Mouse (Mus musculus) lung, embryonic 15.5 days (tissue): ENCODE data around the gene Adamts7. TPM values are rescaled to one million over a fixed set of nuclear protein-coding genes. Genes with fewer than 3 reads are reported as not detected.
A peak's percentile ranks its signal among the peaks of the same experiment; 100 is the strongest.

Source experiments
- ATAC-seq: fragments of 200-750 bp; cut with Nextera tagmentation; 2 replicates; pipeline ENCODE4 v1.8.0; 2017; ENCODE audit warnings: moderate number of reproducible peaks, borderline replicate concordance; ENCODE audit not compliant: low FRiP score, low TSS enrichment; ENCODE audit errors: extremely low read depth
- H3K27ac ChIP-seq: fragments of 300-500 bp; sonication (generic); 2 replicates; pipeline ENCODE4 v1.5.1; 2015; ENCODE audit warnings: moderate library complexity, mild to moderate bottlenecking, inconsistent platforms
- H3K27me3 ChIP-seq: fragments of 300-500 bp; sonication (generic); 2 replicates; pipeline ENCODE4 v1.6.1; 2015; ENCODE audit warnings: inconsistent platforms
- H3K36me3 ChIP-seq: fragments of 300-500 bp; sonication (generic); 2 replicates; pipeline ENCODE4 v1.6.1; 2015; ENCODE audit warnings: inconsistent platforms
- H3K4me1 ChIP-seq: fragments of 300-500 bp; sonication (generic); 2 replicates; pipeline ENCODE4 v1.6.1; 2015; ENCODE audit warnings: inconsistent platforms
- H3K4me2 ChIP-seq: fragments of 300-500 bp; sonication (generic); 2 replicates; pipeline ENCODE4 v1.6.1; 2015; ENCODE audit warnings: inconsistent platforms, mild to moderate bottlenecking, moderate library complexity
- H3K4me3 ChIP-seq: fragments of 300-500 bp; sonication (generic); 2 replicates; pipeline ENCODE4 v1.5.1; 2015; ENCODE audit warnings: mild to moderate bottlenecking, inconsistent platforms
- H3K9ac ChIP-seq: fragments of 300-500 bp; sonication (generic); 2 replicates; pipeline ENCODE4 v1.6.1; 2015; ENCODE audit warnings: inconsistent platforms
- H3K9me3 ChIP-seq: fragments of 300-500 bp; sonication (generic); 2 replicates; pipeline ENCODE4 v1.6.1; 2016; ENCODE audit warnings: inconsistent platforms
- WGBS: fragments of 180-500 bp; shearing (Covaris S2); methylation state at CpG from one replicate; pipeline ENCODE4 v1.1.7; 2015; 5-methylcytosine and 5-hydroxymethylcytosine counted together
- polyA plus RNA-seq: library from polyadenylated mRNA; unstranded; fragments of >200 nt; fragmentation: Nextera tagmentation; extraction: Ambion mirVana; gene quantifications from 2 replicates; pipeline ENCODE4 v1.2.1, GENCODE M21; 2015

The Adamts7 gene
- polyA plus RNA-seq, 1 experiment from 2014 or later: 20.9 TPM

DNA sequence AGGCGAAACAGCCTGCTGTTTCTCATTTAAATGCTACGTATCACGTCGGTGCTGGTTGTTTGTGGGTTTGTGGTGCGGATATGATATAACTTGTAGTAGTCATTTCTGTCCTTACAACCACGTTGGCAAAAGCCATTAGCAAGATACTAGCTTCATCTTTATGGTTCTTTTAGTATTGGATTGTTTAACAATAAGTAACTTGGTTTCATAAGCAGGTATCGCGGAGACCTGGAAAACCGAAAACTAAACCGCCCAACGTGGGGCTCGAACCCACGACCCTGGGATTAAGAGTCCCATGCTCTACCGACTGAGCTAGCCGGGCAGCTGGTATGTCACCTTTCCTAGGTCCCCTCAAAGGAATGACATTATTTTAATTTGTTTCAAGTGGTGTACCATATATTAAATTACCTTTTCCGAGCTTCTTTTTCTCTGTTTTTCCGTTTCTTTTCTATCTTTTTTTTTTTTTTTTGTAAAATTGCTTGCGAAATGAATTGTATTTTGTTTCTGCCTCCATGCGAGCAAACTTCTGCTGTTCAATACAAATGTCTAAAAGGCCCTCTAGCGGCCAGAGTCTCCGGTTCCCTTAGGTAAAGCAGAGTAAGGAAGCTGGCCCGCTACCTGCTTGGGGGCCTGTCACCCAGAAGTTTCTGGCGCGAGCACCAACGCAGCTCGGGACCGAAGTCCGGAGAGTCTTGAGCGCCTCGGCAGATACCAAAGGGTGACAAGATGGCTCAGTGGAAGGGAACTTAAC lies 36.4 kb upstream of the Adamts7 start:
- WGBS: 3% methylated on average over 30 of the region's 30 CpGs
- no peak overlapping the region for H3K9ac ChIP-seq

GRCm38 (mm10) chr9:90127146-90127545 lies 35.7 kb upstream of the Adamts7 start:
- H3K9me3 ChIP-seq: no peaks in the 10 kb centered on the region
- H3K9ac ChIP-seq: no peak overlapping the region
- no peak for ATAC-seq
- peaks cover 11% of the 10 kb centered on the region; the same call in 1 of the 2 replicates for H3K4me1 ChIP-seq
- H3K4me2 ChIP-seq: peak overlapping the region; percentile 45; the same call in 1 of the 2 replicates
- H3K27ac ChIP-seq: no peak overlapping the region
- 61% methylated on average over 6 of the region's 6 CpGs for WGBS
- H3K27me3 ChIP-seq: no peaks in the 10 kb centered on the region
- no peak overlapping the region for H3K4me3 ChIP-seq
- H3K36me3 ChIP-seq: no peaks in the 10 kb centered on the region

More for the DNA sequence above, 36.4 kb upstream of the Adamts7 start:
- Histone ChIP-seq H3K4me3 (peak overlapping the region; percentile 19), H3K4me1 (peaks cover 11% of the 10 kb centered on the region; the same call in 1 of the 2 replicates), H3K4me2 (peak overlapping the region; percentile 45), H3K27me3 (no peaks in the 10 kb centered on the region), H3K27ac (no peak overlapping the region), H3K9me3 (no peaks in the 10 kb centered on the region), H3K36me3 (no peaks in the 10 kb centered on the region)
- peak; percentile 44; the same call in 1 of the 2 replicates for ATAC-seq

GRCm38 (mm10) chr9:90128636-90129201 lies 34.1 kb upstream of the Adamts7 start:
- Histone ChIP-seq H3K27ac (no peak overlapping the region), H3K4me2 (no peak overlapping the region), H3K4me1 (peaks cover 16% of the 10 kb centered on the region), H3K9ac (no peak overlapping the region), H3K9me3 (no peaks in the 10 kb centered on the region), H3K4me3 (no peak overlapping the region), H3K27me3 (no peaks in the 10 kb centered on the region), H3K36me3 (no peaks in the 10 kb centered on the region)
- 51% methylated on average over 6 of the region's 6 CpGs for WGBS
- no peak for ATAC-seq

GRCm38 (mm10) chr9:90133562-90134355 lies 29.1 kb upstream of the Adamts7 start:
- peak; percentile 28; the same call in 1 of the 2 replicates for ATAC-seq
- Histone ChIP-seq H3K9ac (no peak overlapping the region), H3K27me3 (no peaks in the 10 kb centered on the region), H3K4me3 (no peak overlapping the region), H3K9me3 (no peaks in the 10 kb centered on the region), H3K4me2 (no peak overlapping the region), H3K4me1 (peaks cover 12% of the 10 kb centered on the region), H3K36me3 (no peaks in the 10 kb centered on the region), H3K27ac (peak overlapping the region; percentile 46)
- WGBS: 25% methylated on average over 7 of the region's 7 CpGs

- H3K9ac ChIP-seq: no peak overlapping the region
- 77% methylated on average over 8 of the region's 8 CpGs for WGBS
- ATAC-seq: no peak
Observed at GRCm38 (mm10) chr9:90135466-90135865, 27.4 kb upstream of the Adamts7 start.

GRCm38 (mm10) chr9:90135963-90136677 lies 26.7 kb upstream of the Adamts7 start:
- no peak overlapping the region for H3K27ac ChIP-seq
- ATAC-seq: peak; percentile 53
- H3K4me2 ChIP-seq: no peak overlapping the region
- H3K4me1 ChIP-seq: peaks cover 12% of the 10 kb centered on the region
- no peaks in the 10 kb centered on the region for H3K36me3 ChIP-seq
- no peaks in the 10 kb centered on the region for H3K9me3 ChIP-seq
- H3K4me3 ChIP-seq: no peak overlapping the region
- H3K27me3 ChIP-seq: no peaks in the 10 kb centered on the region
- 58% methylated on average over 9 of the region's 9 CpGs for WGBS
- H3K9ac ChIP-seq: no peak overlapping the region

More at GRCm38 (mm10) chr9:90135466-90135865, 27.4 kb upstream of the Adamts7 start:
- peaks cover 12% of the 10 kb centered on the region for H3K4me1 ChIP-seq
- H3K27me3 ChIP-seq: no peaks in the 10 kb centered on the region
- H3K9me3 ChIP-seq: no peaks in the 10 kb centered on the region
- H3K27ac ChIP-seq: no peak overlapping the region
- H3K36me3 ChIP-seq: no peaks in the 10 kb centered on the region
- no peak overlapping the region for H3K4me2 ChIP-seq
- H3K4me3 ChIP-seq: no peak overlapping the region

DNA sequence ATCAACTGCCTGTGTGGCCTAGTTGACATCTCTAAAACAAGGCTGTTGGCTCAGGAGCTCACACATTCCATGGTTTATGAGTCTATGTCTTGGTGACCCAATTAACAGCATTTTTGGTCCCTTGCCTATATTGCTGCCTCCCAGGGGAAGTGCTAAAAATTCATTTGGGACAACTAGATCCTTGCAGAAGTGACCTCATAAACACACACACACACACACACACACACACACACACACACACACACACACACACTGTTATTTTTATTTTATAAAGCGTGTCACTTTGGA lies 26.2 kb upstream of the Adamts7 start:
- no peak overlapping the region for H3K4me3 ChIP-seq
- peaks cover 12% of the 10 kb centered on the region for H3K4me1 ChIP-seq
- no peaks in the 10 kb centered on the region for H3K36me3 ChIP-seq
- H3K4me2 ChIP-seq: no peak overlapping the region
- no peaks in the 10 kb centered on the region for H3K9me3 ChIP-seq
- H3K27ac ChIP-seq: no peak overlapping the region
- no peak for ATAC-seq
- 87% methylated on average over 1 of the region's 1 CpGs for WGBS
- no peak overlapping the region for H3K9ac ChIP-seq
- H3K27me3 ChIP-seq: no peaks in the 10 kb centered on the region

DNA sequence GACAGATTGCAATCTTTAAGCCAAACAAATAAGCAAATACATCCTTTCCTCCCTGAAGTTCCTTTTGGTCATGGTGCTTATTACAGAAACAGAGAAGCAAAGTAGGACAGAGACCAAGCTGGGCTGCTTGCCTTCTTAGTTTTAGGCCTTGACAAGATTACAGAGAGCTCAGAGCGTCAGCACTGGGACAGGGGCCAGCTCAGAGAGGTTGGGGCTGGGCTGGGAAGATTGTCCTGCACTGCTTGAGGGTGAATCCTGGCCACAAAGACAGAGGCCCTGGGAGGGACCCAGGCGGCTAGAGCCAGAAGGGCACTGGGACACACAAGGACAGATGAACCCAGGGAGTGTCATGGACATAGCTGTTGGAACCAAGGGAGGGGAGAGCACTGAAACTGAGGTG lies 17.1 kb upstream of the Adamts7 start:
- Histone ChIP-seq H3K4me2 (no peak overlapping the region), H3K9me3 (no peaks in the 10 kb centered on the region), H3K27ac (no peak overlapping the region), H3K4me3 (no peak overlapping the region), H3K27me3 (no peaks in the 10 kb centered on the region), H3K9ac (no peak overlapping the region), H3K36me3 (no peaks in the 10 kb centered on the region), H3K4me1 (no peaks in the 10 kb centered on the region)
- ATAC-seq: peak; percentile 50; the same call in 1 of the 2 replicates
- 32% methylated on average over 2 of the region's 2 CpGs for WGBS

GRCm38 (mm10) chr9:90146869-90147268 lies 16.0 kb upstream of the Adamts7 start:
- no peak for ATAC-seq
- 46% methylated on average over 5 of the region's 5 CpGs for WGBS
- Histone ChIP-seq H3K9ac (no peak overlapping the region), H3K4me3 (no peak overlapping the region), H3K27me3 (no peaks in the 10 kb centered on the region), H3K9me3 (no peaks in the 10 kb centered on the region), H3K36me3 (no peaks in the 10 kb centered on the region), H3K27ac (no peak overlapping the region), H3K4me1 (no peaks in the 10 kb centered on the region), H3K4me2 (no peak overlapping the region)

DNA sequence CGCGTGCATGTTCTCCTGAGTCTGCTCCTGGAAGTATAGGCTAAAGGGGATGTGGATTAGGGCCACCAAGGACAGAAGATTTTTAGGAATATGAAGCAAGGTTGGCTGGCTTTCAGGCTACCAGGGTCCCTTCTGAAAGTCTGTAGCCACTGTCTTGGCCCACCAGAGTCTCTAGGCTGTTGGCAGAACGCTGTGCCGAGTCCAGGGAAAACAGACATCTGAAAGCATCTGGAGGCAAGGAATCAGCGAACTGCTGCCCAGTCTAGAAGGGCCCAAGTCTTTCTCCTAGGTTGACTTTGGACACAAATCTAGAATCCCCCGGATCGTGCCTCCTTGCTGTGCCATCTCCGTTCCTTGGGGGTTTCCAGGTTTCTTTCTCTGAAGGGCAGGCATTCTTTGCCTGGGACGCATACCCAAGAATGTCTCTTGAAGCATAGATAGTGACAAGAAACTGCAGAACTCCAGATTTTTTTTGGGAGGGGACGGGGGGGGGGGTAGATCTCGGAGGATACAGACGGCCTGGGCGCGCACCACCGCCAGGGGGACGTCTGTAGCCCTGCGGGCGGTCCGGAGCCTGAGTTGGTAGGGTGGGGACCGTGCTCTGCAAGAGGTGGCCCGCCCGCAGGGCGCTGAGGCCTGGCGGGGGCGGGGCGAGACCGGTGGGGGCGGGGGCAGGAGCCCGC lies 485 bp upstream of the Adamts7 start:
- H3K9me3 ChIP-seq: no peaks in the 10 kb centered on the region
- peak overlapping the region; percentile 71 for H3K9ac ChIP-seq
- peak overlapping the region; percentile 83 for H3K27ac ChIP-seq
- 8% methylated on average over 25 of the region's 29 CpGs for WGBS
- peak overlapping the region; percentile 85 for H3K4me2 ChIP-seq
- H3K27me3 ChIP-seq: no peaks in the 10 kb centered on the region
- H3K4me3 ChIP-seq: peak overlapping the region; percentile 64
- H3K36me3 ChIP-seq: no peaks in the 10 kb centered on the region
- H3K4me1 ChIP-seq: peaks cover 26% of the 10 kb centered on the region
- ATAC-seq: peak; percentile 90

DNA sequence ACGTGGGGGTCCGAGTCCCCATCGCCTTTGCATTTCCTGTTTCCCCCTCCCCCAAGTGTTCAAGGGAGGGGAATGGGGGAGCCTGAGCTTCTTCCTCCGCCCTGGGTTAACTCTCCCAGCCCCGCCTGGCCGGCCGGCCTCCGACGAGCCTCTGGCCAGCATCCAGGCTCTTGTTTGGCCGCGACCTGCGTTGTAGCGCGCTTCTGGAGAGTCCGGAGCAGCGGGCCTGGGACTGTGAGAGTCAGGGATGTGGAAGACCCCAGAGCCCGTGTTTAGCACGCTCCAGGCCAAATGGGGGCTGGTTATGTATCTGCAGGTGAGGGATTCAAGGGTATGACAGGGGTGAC lies 853 bp downstream of the Adamts7 start:
- Histone ChIP-seq H3K9me3 (no peaks in the 10 kb centered on the region), H3K36me3 (no peaks in the 10 kb centered on the region), H3K9ac (peak overlapping the region; percentile 71), H3K4me2 (peak overlapping the region; percentile 85), H3K4me3 (peak overlapping the region; percentile 64), H3K27me3 (no peaks in the 10 kb centered on the region), H3K4me1 (peaks cover 26% of the 10 kb centered on the region), H3K27ac (peak overlapping the region; percentile 83)
- under 1% methylated on average over 18 of the region's 18 CpGs for WGBS
- ATAC-seq: peak; percentile 71
